Mouse (Mus musculus) lung, postnatal 0 days (tissue): ENCODE data around the gene Setd3. TPM values are rescaled to one million over a fixed set of nuclear protein-coding genes. Genes with fewer than 3 reads are reported as not detected.
A peak's percentile ranks its signal among the peaks of the same experiment; 100 is the strongest.

Source experiments
- ATAC-seq: fragments of 200-750 bp; cut with Nextera tagmentation; 2 replicates; pipeline ENCODE4 v1.8.0; 2017; ENCODE audit warnings: moderate library complexity
- DNase-seq: peaks from one replicate; pipeline ENCODE4 v3.0.0-alpha.2; 2016; ENCODE audit warnings: low spot score
- H3K27ac ChIP-seq: fragments of 300-500 bp; sonication (generic); 2 replicates; pipeline ENCODE4 v1.5.1; 2014; ENCODE audit warnings: antibody characterized with exemption, mild to moderate bottlenecking, low read length, mixed read lengths
- H3K27me3 ChIP-seq: fragments of 300-500 bp; sonication (generic); replicated peaks from 2 replicates; pipeline ENCODE4 v1.6.1; 2014; ENCODE audit warnings: low read length, mixed read lengths; ENCODE audit not compliant: insufficient read depth
- H3K36me3 ChIP-seq: fragments of 300-500 bp; sonication (generic); 2 replicates; pipeline ENCODE4 v1.6.1; 2014; ENCODE audit warnings: low read length, mixed read lengths; ENCODE audit not compliant: insufficient read depth
- H3K4me1 ChIP-seq: fragments of 300-500 bp; sonication (generic); 2 replicates; pipeline ENCODE4 v1.6.1; 2014; ENCODE audit warnings: antibody characterized with exemption, low read depth, low read length, mixed read lengths; ENCODE audit not compliant: insufficient read depth
- H3K4me2 ChIP-seq: fragments of 300-500 bp; sonication (generic); replicated peaks from 2 replicates; pipeline ENCODE4 v1.6.1; 2014; ENCODE audit warnings: low read depth, mild to moderate bottlenecking, low read length, moderate library complexity, mixed read lengths
- H3K4me3 ChIP-seq: fragments of 300-500 bp; sonication (generic); 2 replicates; pipeline ENCODE4 v1.5.1; 2014; ENCODE audit warnings: low read depth, low read length
- H3K9ac ChIP-seq: fragments of 300-500 bp; sonication (generic); replicated peaks from 2 replicates; pipeline ENCODE4 v1.6.1; 2014; ENCODE audit warnings: low read depth, mild to moderate bottlenecking
- H3K9me3 ChIP-seq: fragments of 300-500 bp; sonication (generic); 2 replicates; pipeline ENCODE4 v1.6.1; 2016; ENCODE audit warnings: low read length, mixed read lengths
- CTCF ChIP-seq: IDR thresholded peaks from 2 replicates; pipeline ENCODE4 v1.5.1; 2016; ENCODE audit warnings: antibody characterized with exemption, mild to moderate bottlenecking
- EP300 ChIP-seq: IDR thresholded peaks from 2 replicates; pipeline ENCODE4 v1.6.1; 2016; ENCODE audit warnings: antibody characterized with exemption, mild to moderate bottlenecking, control low read depth
- WGBS: fragments of 180-500 bp; shearing (Covaris S2); extraction: QIAGEN DNeasy Blood & Tissue Kit; methylation state at CpG from one replicate; pipeline ENCODE4 v1.1.7; 2014; 5-methylcytosine and 5-hydroxymethylcytosine counted together
- polyA plus RNA-seq: library from polyadenylated mRNA; unstranded; fragments of >200 nt; fragmentation: Nextera tagmentation; extraction: Ambion mirVana; gene quantifications from 2 replicates; pipeline ENCODE4 v1.2.1, GENCODE M21; 2015

Setd3 gene
- polyA plus RNA-seq, 1 experiment from 2014 or later: 60.3 TPM

DNA sequence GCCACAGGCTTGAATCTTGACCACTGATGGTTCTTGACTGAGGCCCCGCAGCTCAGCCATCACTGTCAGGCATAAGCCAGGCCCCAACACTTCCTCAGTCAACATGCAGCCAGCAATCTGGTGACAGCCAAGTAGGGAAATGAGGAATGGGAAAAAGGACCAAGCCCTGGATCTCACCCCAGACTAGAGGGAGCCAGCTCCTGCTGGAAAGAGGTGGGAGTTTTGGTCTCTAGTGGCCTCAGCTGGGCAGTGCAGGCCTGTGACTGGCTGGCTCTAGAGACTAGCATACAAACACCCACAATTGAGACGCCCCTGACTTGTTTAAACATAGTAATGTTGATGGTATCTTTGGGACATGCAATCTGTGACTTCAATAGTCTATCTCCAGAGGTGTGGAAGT is 91.6 kb downstream of the Setd3 start:
- no peak overlapping the region for H3K27ac ChIP-seq
- ATAC-seq (peak; percentile 35; the same call in 1 of the 2 replicates), DNase-seq (no peak)
- H3K9ac ChIP-seq: no peak overlapping the region
- no peak overlapping the region for H3K4me2 ChIP-seq
- no peaks in the 10 kb centered on the region for H3K27me3 ChIP-seq
- no peak overlapping the region for H3K4me3 ChIP-seq
- TF ChIP-seq EP300: no peak
- TF ChIP-seq CTCF: peak; percentile 27; the same call in 1 of the 2 replicates
- no peaks in the 10 kb centered on the region for H3K36me3 ChIP-seq
- no peaks in the 10 kb centered on the region for H3K9me3 ChIP-seq
- H3K4me1 ChIP-seq: no peaks in the 10 kb centered on the region
- WGBS: 56% methylated on average over 2 of the region's 2 CpGs

- TF ChIP-seq EP300: no peak
- peak; percentile 9; the same call in 1 of the 2 replicates for TF ChIP-seq CTCF
- ATAC-seq (no peak), DNase-seq (no peak)
- Histone ChIP-seq H3K9ac (no peak overlapping the region), H3K4me2 (no peak overlapping the region), H3K27me3 (no peaks in the 10 kb centered on the region), H3K9me3 (no peaks in the 10 kb centered on the region), H3K4me3 (no peak overlapping the region), H3K36me3 (no peaks in the 10 kb centered on the region), H3K27ac (no peak overlapping the region), H3K4me1 (no peaks in the 10 kb centered on the region)
- WGBS: 64% methylated on average over 10 of the region's 10 CpGs
These were observed 100.9 kb downstream of the Setd3 start for GRCm38 (mm10) chr12:108078122-108078752.

- Histone ChIP-seq H3K36me3 (no peaks in the 10 kb centered on the region), H3K4me2 (no peak overlapping the region), H3K4me3 (no peak overlapping the region), H3K4me1 (no peaks in the 10 kb centered on the region), H3K9ac (no peak overlapping the region), H3K27me3 (no peaks in the 10 kb centered on the region), H3K27ac (no peak overlapping the region), H3K9me3 (no peaks in the 10 kb centered on the region)
- TF ChIP-seq CTCF: no peak
- no peak for TF ChIP-seq EP300
- DNase-seq (no peak), ATAC-seq (no peak)
- WGBS: 61% methylated on average over 5 of the region's 5 CpGs
These were observed 106.2 kb downstream of the Setd3 start for GRCm38 (mm10) chr12:108072907-108073306.

DNA sequence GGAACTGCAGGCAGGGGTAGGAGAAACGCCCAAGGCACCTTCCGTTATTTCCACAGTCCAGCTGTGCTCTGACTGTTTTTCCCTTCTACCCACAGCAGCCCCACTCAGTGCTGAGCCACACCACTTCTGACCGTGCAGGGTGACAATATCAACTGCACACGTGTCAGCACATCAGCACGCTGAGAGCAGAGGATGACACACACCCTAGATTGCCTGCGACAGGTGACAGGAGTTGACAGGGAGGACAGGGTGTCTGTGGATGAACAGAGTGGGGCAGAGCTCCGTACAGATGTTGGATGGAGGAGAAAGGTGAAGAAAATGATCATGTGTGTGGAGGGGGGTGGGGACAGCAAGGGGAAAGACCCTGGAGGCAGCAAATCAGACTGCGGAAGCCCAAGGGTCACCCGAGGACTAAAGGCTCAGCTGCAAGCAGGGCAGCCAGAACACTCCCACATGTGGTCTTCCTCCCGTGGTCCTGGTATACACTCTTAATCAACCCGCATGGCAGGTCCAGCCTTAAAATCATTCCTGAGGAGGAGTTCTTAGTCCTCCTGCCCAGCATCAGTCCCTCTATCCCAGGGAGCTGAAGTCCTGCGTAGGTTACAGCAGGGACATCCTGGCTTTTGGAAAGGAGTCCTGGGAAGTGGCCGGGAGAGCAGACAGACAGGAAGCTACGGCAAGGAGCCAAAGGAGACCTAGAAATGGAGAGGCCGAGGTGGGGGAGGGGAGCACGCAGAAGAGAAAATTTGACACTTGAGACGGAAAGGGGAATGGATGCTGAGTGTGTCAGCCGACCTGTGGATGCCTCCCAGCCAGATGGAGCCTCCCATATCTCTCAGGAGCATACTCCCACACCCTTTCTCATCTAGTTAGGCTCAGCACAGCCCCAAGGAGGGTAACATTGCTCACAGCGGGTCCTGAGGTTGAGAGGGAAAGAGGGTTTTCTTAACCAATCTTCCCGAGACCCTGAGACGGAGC is 108.1 kb downstream of the Setd3 start:
- no peak for ATAC-seq
- WGBS: 39% methylated on average over 21 of the region's 21 CpGs
- H3K4me2 ChIP-seq: no peak overlapping the region

GRCm38 (mm10) chr12:108069504-108069903 is 109.6 kb downstream of the Setd3 start:
- ATAC-seq (no peak), DNase-seq (no peak)
- no peaks in the 10 kb centered on the region for H3K9me3 ChIP-seq
- H3K4me1 ChIP-seq: no peaks in the 10 kb centered on the region
- TF ChIP-seq CTCF (no peak), EP300 (no peak)
- 41% methylated on average over 6 of the region's 6 CpGs for WGBS
- H3K27me3 ChIP-seq: no peaks in the 10 kb centered on the region
- H3K4me2 ChIP-seq: no peak overlapping the region
- no peak overlapping the region for H3K27ac ChIP-seq
- H3K36me3 ChIP-seq: no peaks in the 10 kb centered on the region
- H3K9ac ChIP-seq: no peak overlapping the region
- no peak overlapping the region for H3K4me3 ChIP-seq

More for the DNA sequence above, 108.1 kb downstream of the Setd3 start:
- TF ChIP-seq CTCF (no peak), EP300 (no peak)
- no peak overlapping the region for H3K27ac ChIP-seq
- H3K4me3 ChIP-seq: no peak overlapping the region
- no peaks in the 10 kb centered on the region for H3K36me3 ChIP-seq
- H3K4me1 ChIP-seq: no peaks in the 10 kb centered on the region
- no peak overlapping the region for H3K9ac ChIP-seq
- no peaks in the 10 kb centered on the region for H3K9me3 ChIP-seq
- no peaks in the 10 kb centered on the region for H3K27me3 ChIP-seq
- no peak for DNase-seq

GRCm38 (mm10) chr12:108067811-108068375 is 111.2 kb downstream of the Setd3 start:
- no peak overlapping the region for H3K4me3 ChIP-seq
- WGBS: 76% methylated on average over 13 of the region's 13 CpGs
- H3K9me3 ChIP-seq: no peaks in the 10 kb centered on the region
- no peak overlapping the region for H3K4me2 ChIP-seq
- ATAC-seq (no peak), DNase-seq (no peak)
- no peaks in the 10 kb centered on the region for H3K4me1 ChIP-seq
- TF ChIP-seq EP300 (no peak), CTCF (no peak)
- H3K36me3 ChIP-seq: no peaks in the 10 kb centered on the region
- no peaks in the 10 kb centered on the region for H3K27me3 ChIP-seq
- no peak overlapping the region for H3K9ac ChIP-seq
- no peak overlapping the region for H3K27ac ChIP-seq
